Mouse (Mus musculus): Measurements from ENCODE around the gene Cgn. TPM values are rescaled to one million over a fixed set of nuclear protein-coding genes. Genes with fewer than 3 reads are reported as not detected.

Cgn gene
- 0.03 and 0.06 TPM in 2 replicates for polyA plus RNA-seq (2012; ENCODE audit: low replicate concordance)

GRCm38 (mm10) chr3:94786367-94786835, at the start of gene Cgn:
Gene Cgn, minus strand, starts transcription at chr3:94786492.

Other genes with a start within 250 kb of the Cgn start
- 6.8 and 8.7 TPM in 2 replicates for gene Snx27, start 203.8 kb downstream of the Cgn start, polyA plus RNA-seq (2012; ENCODE audit: low replicate concordance)
- not detected in 2 replicates for gene Gm10972, start 143.4 kb downstream of the Cgn start, polyA plus RNA-seq (2012; ENCODE audit: low replicate concordance)
- gene Tuft1, start 127.6 kb downstream of the Cgn start, polyA plus RNA-seq (2012; ENCODE audit: low replicate concordance), result 0.71 and 1.3 TPM in 2 replicates
- gene Selenbp2, start 92.9 kb downstream of the Cgn start, polyA plus RNA-seq (2012; ENCODE audit: low replicate concordance), result 1.2 TPM in 1 of 2 replicates, not detected in the other
- 89.9 and 128 TPM in 2 replicates for gene Pogz, start 51.1 kb upstream of the Cgn start, polyA plus RNA-seq (2012; ENCODE audit: low replicate concordance)
- gene Psmb4, start 100.5 kb upstream of the Cgn start, polyA plus RNA-seq (2012; ENCODE audit: low replicate concordance), result 227 and 271 TPM in 2 replicates
- 5.0 and 35.4 TPM in 2 replicates for gene Selenbp1, start 146.6 kb upstream of the Cgn start, polyA plus RNA-seq (2012; ENCODE audit: low replicate concordance)
- 9.7 and 9.8 TPM in 2 replicates for gene Rfx5, start 167.6 kb upstream of the Cgn start, polyA plus RNA-seq (2012; ENCODE audit: low replicate concordance)
- 7.6 and 7.7 TPM in 2 replicates for gene Pi4kb, start 188.2 kb upstream of the Cgn start, polyA plus RNA-seq (2012; ENCODE audit: low replicate concordance)
- gene Zfp687, start 229.0 kb upstream of the Cgn start, polyA plus RNA-seq (2012; ENCODE audit: low replicate concordance), result 17.4 and 30.5 TPM in 2 replicates